Mouse (Mus musculus) left cerebral cortex, adult 2 months (tissue): ENCODE measurements around the gene Carf. TPM values are rescaled to one million over a fixed set of nuclear protein-coding genes. Genes with fewer than 3 reads are reported as not detected.
"Not testable (repeated sequence)": the region's sequence is repeated elsewhere in the genome, so short reads cannot be mapped to it uniquely, and the experiment has no call there.

Experiments
- DNase-seq, 2 experiments: peaks; one replicate each; pipeline ENCODE4 v3.0.0; 2021 to 2022; ENCODE audit warnings: low spot score in 2 of 2, mixed read lengths in 1 of 2; ENCODE audit errors: extremely low spot score in 1 of 2
- H3K27ac ChIP-seq: fragments of 200-600 bp; 2 replicates; pipeline ENCODE4 v1.8.1; 2022
- H3K4me3 ChIP-seq: fragments of 200-600 bp; 2 replicates; pipeline ENCODE4 v1.8.1; 2022
- CTCF ChIP-seq: fragments of 200-600 bp; IDR thresholded peaks from 2 replicates; pipeline ENCODE4 v1.8.1; 2022; ENCODE audit warnings: antibody characterized with exemption, mild to moderate bottlenecking, moderate library complexity
- intact Hi-C: fragments of 180-260 bp; cut with DNase I; formaldehyde crosslinking; loops from one replicate; pipeline ENCODE4 v1.15.1; 2025
- long read RNA-seq, 2 experiments: library from polyadenylated mRNA; stranded (forward); transcript quantifications; one replicate each; pipeline ENCODE4 v2.0.0; 2021; ENCODE audit warnings: borderline mapping rate in 2 of 2
- total RNA-seq, 2 experiments: library from RNA; stranded (reverse); gene quantifications; 2 replicates each; pipeline ENCODE4 v1.2.3; 2021

The Carf gene
- 10 to 100 TPM; 26.2 to 26.9 TPM for total RNA-seq
- long read RNA-seq, experiment 1, partial matches to known transcripts, result 2 of 7 reads
- long read RNA-seq, experiment 1, other reads (novel, unspliced or antisense), result 5 of 7 reads
- long read RNA-seq, experiment 2, partial matches to known transcripts, result 0 of 5 reads
- long read RNA-seq, experiment 2, other reads (novel, unspliced or antisense), result 5 of 5 reads

DNA sequence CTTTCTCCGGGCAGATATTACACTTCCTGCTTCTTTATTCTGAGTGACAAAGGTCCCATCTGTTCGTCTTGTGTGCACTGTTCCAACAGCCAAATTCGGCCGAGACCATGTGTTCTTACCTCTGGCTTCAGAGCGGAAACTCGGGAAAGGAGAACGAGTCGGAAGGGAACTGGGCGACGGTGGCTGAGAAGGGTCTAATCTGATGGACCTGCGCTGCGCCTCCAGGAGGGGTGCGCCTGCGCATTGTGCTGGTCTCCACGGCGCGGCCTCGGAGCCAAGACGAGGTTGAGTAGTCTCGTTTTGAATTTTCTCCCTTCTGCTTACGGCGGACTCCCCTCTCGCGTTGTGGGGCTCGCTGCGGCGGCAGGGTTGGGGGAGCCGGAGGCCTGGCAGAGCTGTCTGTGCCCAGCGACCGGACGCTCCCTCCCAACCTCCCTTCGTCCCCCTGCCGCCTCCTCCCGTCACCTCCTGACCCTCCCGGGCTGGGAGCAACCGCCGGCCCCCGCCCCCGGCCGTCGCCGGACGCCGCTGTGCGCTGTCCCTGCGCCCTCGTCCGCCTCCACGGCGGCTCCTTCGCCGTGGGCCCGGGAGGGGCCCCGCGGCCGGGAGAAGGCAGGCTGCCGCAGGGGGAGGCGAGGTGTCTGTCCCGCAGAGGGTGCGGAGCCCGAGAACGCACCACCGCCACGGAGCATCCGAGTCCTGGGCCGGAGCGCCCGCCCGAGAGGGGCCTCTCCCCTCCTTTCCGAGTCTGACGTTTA, at the start of gene Carf, which contains the start of gene Wdr12:
TSS of gene Carf (plus strand) at position 224 of the 758 bp plus-strand sequence.
TSS of gene Wdr12 (minus strand) at position 622 of the 758 bp plus-strand sequence.
- Histone ChIP-seq H3K4me3 (peak within 1 kb of the TSS; percentile 95), H3K27ac (peak within 1 kb of the TSS; percentile 99)
- intact Hi-C loops, result loop anchor here (2.0 to 10.0 kb wide), 3 partner anchors 83 to 1651 kb away; partner anchors contain the start of genes Nbeal1, Nif3l1 and Ppil3
- no peak; the same call in 1 of the 2 replicates for TF ChIP-seq CTCF
- peak; percentile 97 for DNase-seq

DNA sequence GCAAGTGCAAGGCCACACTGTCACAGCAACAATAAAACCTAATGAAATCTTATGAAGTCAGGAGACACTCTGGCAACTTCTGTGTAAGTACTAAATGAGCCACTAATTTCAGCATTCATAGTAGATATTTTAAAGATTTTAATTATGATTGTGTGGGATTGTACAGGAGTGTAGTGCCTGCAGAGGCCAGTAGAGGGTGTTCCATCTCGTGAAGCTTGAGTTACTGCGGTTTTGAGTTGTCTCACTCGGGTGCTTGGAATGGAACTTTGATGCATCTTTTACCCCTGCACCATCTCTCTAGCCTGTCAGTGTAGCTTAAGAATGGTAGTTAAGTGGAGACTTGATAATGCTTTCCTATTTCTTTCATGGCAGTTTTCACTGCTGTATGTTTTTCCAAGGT, 43.4 kb upstream of the Carf start:
- intact Hi-C loops, result no loop called here
- TF ChIP-seq CTCF, result peak; percentile 39
- DNase-seq, result no peak

DNA sequence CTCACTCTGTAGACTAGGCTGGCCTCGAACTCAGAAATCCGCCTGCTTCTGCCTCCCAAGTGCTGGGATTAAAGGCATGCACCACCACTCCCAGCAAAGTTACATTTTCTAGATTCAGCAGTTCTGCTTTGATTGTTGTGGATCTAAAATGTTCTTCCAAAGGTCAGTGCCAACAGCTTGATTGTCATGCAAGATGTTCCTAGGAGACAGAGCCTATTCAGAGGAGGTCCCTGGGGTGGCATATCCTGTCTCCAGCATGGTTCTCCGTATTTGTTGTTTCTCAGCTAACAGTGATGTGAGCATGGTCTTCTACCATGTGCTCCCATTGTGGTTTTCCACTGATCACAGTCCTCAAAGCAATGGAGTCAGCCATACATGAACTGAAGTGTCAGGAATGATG, 41.7 kb upstream of the Carf start:
- H3K4me3 ChIP-seq, result no peak overlapping the region
- intact Hi-C loops, result no loop called here
- H3K27ac ChIP-seq, result no peak overlapping the region
- DNase-seq, result no peak
- no peak for TF ChIP-seq CTCF

More for the DNA sequence above, 43.4 kb upstream of the Carf start:
- Histone ChIP-seq H3K27ac (no peak overlapping the region), H3K4me3 (no peak overlapping the region)

DNA sequence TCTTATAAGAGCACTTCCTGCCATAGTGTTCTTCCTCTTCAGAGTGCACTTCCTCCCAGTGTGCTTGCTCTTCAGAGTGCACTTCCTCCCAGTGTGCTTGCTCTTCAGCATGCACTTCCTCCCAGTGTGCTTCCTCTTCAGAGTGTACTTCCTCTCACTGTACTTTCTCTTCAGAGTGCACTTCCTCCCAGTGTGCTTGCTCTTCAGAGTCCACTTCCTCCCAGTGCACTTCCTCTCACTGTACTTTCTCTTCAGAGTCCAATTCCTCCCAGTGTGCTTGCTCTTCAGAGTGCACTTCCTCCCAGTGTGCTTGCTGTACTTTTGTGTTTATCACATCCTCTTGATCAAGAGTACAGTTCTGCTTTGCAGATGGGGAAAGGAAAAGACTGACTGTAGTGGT, 27.3 kb upstream of the Carf start:
- DNase-seq, H3K27ac ChIP-seq, H3K4me3 ChIP-seq, intact Hi-C loops: not testable (repeated sequence)

DNA sequence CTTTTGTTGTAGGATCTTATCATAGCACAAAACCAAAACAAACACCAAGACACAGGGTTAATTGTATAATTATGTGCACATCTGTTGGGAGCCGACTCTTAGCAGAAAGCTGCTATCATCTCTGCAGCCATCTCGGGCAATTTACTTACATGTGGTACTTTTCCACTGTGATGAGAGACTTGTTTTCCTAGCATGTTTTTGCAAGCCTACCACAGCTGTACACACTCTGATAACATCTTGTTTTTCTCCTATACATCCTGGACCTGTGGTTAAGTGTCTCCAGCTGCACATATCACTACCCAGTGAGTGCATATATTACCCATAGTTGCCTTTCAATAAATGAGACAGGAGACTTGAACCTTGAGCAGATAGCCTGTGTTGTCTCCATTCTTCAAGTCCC, 23.1 kb upstream of the Carf start:
- no peak for DNase-seq
- intact Hi-C loops, result no loop called here
- no peak overlapping the region for H3K27ac ChIP-seq
- TF ChIP-seq CTCF, result no peak
- no peak overlapping the region for H3K4me3 ChIP-seq

DNA sequence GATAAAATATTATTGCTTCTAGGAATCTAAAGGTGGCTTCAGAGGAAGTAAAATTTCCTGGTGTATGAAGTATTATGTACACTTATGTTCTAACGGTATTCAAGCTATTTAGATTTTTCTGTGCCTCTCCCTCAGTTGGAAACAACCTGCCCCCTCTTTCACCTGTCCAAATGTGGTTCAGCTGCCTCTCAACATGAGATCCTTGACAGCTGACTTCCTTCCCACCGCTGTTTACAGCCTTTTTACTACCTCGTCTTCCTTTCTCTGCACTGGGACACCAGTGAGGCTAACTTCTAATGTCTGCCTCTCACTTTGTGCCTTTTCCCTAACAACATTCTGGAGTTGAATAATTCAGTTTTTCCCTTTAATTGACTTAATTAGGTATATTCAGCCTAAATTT, 22.5 kb upstream of the Carf start:
- Histone ChIP-seq H3K4me3 (no peak overlapping the region), H3K27ac (no peak overlapping the region)
- no peak for TF ChIP-seq CTCF
- intact Hi-C loops, result no loop called here
- DNase-seq, result no peak

DNA sequence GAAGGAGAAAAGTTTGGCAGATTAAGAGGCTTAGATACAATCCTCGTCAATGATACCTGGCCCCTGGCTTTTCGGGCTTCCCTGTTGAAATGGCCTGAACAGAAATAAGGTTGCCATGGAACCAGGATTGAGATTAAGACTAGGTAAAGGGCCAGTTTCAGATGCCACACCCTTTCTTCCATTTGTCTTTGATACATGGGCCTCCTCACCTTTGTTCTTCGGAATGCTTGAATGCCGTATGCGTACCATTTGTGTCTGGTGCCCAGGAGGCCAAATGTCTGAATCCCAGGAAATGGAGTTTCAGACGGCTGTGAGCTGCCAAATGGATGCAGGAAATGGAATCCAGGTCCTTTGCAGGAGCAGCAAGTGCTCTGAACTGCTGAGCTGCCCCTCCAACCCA, 21.6 kb upstream of the Carf start:
- no peak for TF ChIP-seq CTCF
- intact Hi-C loops, result no loop called here
- no peak for DNase-seq
- Histone ChIP-seq H3K4me3 (no peak overlapping the region), H3K27ac (no peak overlapping the region)

DNA sequence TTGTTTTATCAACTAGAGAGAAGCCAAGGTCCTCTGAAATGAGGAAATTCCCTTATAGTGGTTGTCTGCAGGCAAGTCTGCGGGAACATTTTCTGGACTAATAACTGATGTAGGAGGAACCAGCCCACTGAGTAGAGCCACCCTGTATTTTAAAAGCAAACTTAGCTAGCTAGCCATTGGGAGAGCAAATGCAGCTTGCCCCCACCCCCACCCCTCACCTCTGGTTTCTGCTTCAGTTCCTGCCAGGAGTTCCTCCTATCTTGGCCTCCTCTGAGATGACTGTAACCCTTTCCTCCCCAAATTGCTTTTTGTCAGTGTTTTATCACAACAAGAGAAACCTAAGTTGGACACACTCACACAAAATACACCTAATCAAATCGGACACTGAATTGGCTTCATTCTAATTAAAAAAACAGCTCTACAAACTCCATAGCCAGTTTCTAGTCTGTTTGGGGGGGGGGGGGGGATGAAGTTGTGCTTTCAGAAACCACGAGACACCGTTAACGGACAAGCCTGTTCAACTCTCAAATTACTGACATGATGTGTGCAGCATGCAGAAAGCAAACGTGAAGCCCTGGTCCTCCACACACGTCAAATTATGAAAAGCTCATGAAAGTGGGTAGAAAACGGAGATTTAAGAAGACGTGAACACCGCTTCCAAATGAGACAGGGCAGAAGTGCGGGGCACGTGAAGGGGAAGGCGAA, 1.3 kb upstream of the Carf start:
- Histone ChIP-seq H3K4me3 (peak overlapping the region; percentile 95), H3K27ac (peak overlapping the region; percentile 99; the same call in 1 of the 2 replicates)
- TF ChIP-seq CTCF, result no peak
- intact Hi-C loops, result loop anchor here (2.0 to 10.0 kb wide), 3 partner anchors 184 to 1649 kb away; partner anchors contain the start of genes Fam117b, Nif3l1 and Ppil3
- no peak for DNase-seq

DNA sequence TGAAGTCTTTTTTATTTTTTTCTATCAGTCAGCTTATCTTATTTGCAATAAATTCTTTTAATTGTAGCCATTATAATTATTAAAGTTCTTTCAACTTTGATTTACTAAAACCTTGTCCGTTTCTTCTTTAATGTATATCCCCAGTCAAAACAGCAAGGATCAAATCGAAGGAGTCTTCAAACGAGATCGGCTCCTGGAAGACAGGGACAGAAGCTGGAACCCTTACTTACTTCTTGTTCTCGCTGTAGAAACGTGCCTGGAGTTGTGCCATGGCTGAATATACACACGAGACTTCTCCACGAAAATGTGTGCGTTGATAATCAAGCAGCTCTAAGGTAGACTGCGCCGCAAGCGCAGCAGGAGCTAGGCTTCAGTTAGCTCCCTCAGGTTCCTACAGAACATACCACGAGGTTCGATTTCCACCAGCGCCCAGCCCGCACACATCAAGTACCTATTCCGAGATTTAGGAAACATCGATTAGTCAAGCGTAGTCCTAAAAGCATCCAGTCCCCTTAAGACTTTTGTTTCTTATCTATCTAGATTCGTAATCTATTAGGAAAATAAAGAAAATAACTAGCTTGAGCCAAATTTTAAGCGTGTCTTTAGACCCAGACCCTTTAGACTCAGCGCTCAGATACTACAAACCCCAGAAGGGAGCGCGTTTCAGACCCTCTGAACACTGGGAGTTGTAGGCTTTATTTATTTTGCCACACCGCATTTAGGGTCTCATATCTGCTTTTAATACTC, 597 bp upstream of the Carf start:
- peak; percentile 33 to 65 for DNase-seq
- TF ChIP-seq CTCF, result no peak
- H3K4me3 ChIP-seq, result peak overlapping the region; percentile 95
- peak overlapping the region; percentile 99 for H3K27ac ChIP-seq
- intact Hi-C loops, result loop anchor here (2.0 to 10.0 kb wide), 4 partner anchors 83 to 1650 kb away; partner anchors contain the start of genes Fam117b, Nbeal1, Nif3l1 and Ppil3

DNA sequence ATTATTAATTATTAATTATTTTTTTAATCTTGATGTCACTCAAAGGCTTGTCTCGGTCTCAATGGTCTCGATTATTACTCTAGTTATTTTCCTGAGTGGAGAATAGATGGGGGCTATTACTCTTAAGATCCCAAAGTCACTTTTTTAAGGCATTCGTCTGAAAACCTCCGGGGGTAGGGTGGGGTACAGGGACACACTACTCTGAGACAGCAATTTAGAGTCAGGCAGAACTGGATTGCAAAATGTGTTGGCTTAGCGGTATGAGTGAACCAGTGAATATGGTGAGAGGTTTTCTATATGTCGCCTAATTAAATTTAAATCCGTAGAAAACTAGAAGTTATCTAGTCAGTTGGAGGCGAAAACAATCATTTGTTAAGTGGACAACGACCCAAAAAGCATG, 792 bp downstream of the Carf start:
- H3K27ac ChIP-seq, result peak overlapping the region; percentile 99
- intact Hi-C loops, result loop anchor here (2.0 to 10.0 kb wide), 3 partner anchors 82 to 1652 kb away; partner anchors contain the start of genes Nbeal1, Nif3l1 and Ppil3
- peak overlapping the region; percentile 95 for H3K4me3 ChIP-seq
- no peak for TF ChIP-seq CTCF
- no peak for DNase-seq

DNA sequence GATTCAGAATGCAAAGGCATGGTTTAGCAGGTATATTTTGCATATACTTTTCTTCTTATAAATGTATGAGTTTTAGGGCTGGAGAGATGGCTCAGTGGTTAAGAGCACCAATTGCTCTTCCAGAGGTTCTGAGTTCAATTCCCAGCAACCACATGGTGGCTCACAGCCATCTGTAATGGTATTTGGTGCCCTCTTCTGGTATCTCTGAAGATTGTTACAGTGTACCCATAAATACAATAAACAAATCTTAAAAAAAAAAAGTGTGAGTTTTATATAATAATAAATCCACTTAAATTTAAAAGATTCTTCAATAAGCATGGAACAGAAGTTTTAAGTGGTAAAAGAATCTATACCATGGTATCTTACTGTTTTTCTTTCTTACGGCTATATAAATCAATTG, 6.5 kb downstream of the Carf start:
- TF ChIP-seq CTCF, result peak; percentile 29
- DNase-seq, result no peak
- no peak overlapping the region for H3K27ac ChIP-seq
- intact Hi-C loops, result no loop called here
- no peak overlapping the region for H3K4me3 ChIP-seq
